Mouse (Mus musculus) lung, embryonic 15.5 days (tissue): Measurements from ENCODE around the gene Kif7. TPM values are rescaled to one million over a fixed set of nuclear protein-coding genes. Genes with fewer than 3 reads are reported as not detected.
A peak's percentile ranks its signal among the peaks of the same experiment; 100 is the strongest.

Source experiments
- ATAC-seq: fragments of 200-750 bp; cut with Nextera tagmentation; 2 replicates; pipeline ENCODE4 v1.8.0; 2017; ENCODE audit warnings: moderate number of reproducible peaks, borderline replicate concordance; ENCODE audit not compliant: low FRiP score, low TSS enrichment; ENCODE audit errors: extremely low read depth
- H3K27ac ChIP-seq: fragments of 300-500 bp; sonication (generic); 2 replicates; pipeline ENCODE4 v1.5.1; 2015; ENCODE audit warnings: moderate library complexity, mild to moderate bottlenecking, inconsistent platforms
- H3K27me3 ChIP-seq: fragments of 300-500 bp; sonication (generic); 2 replicates; pipeline ENCODE4 v1.6.1; 2015; ENCODE audit warnings: inconsistent platforms
- H3K36me3 ChIP-seq: fragments of 300-500 bp; sonication (generic); 2 replicates; pipeline ENCODE4 v1.6.1; 2015; ENCODE audit warnings: inconsistent platforms
- H3K4me1 ChIP-seq: fragments of 300-500 bp; sonication (generic); 2 replicates; pipeline ENCODE4 v1.6.1; 2015; ENCODE audit warnings: inconsistent platforms
- H3K4me2 ChIP-seq: fragments of 300-500 bp; sonication (generic); 2 replicates; pipeline ENCODE4 v1.6.1; 2015; ENCODE audit warnings: inconsistent platforms, mild to moderate bottlenecking, moderate library complexity
- H3K4me3 ChIP-seq: fragments of 300-500 bp; sonication (generic); 2 replicates; pipeline ENCODE4 v1.5.1; 2015; ENCODE audit warnings: mild to moderate bottlenecking, inconsistent platforms
- H3K9ac ChIP-seq: fragments of 300-500 bp; sonication (generic); 2 replicates; pipeline ENCODE4 v1.6.1; 2015; ENCODE audit warnings: inconsistent platforms
- H3K9me3 ChIP-seq: fragments of 300-500 bp; sonication (generic); 2 replicates; pipeline ENCODE4 v1.6.1; 2016; ENCODE audit warnings: inconsistent platforms
- WGBS: fragments of 180-500 bp; shearing (Covaris S2); methylation state at CpG from one replicate; pipeline ENCODE4 v1.1.7; 2015; 5-methylcytosine and 5-hydroxymethylcytosine counted together
- polyA plus RNA-seq: library from polyadenylated mRNA; unstranded; fragments of >200 nt; fragmentation: Nextera tagmentation; extraction: Ambion mirVana; gene quantifications from 2 replicates; pipeline ENCODE4 v1.2.1, GENCODE M21; 2015

Kif7 gene
- polyA plus RNA-seq, 1 experiment from 2014 or later, result 5.0 TPM

GRCm38 (mm10) chr7:79659578-79660290, 55.8 kb downstream of the Kif7 start, which contains the start of gene Ticrr:
Gene Ticrr, plus strand, starts transcription at chr7:79660196.
- Histone ChIP-seq H3K4me2 (peak within 1 kb of the TSS; percentile 91), H3K9me3 (no peaks in the 10 kb centered on the region), H3K27ac (0 out of 2 replicates have a peak within 1 kb of the TSS, but pooled peaks have one; percentile 66), H3K9ac (peak within 1 kb of the TSS; percentile 98), H3K4me3 (peak within 1 kb of the TSS; percentile 96), H3K36me3 (no peaks in the 10 kb centered on the region), H3K27me3 (no peaks in the 10 kb centered on the region), H3K4me1 (peaks cover 32% of the 10 kb centered on the region)
- peak; percentile 99 for ATAC-seq
- under 1% methylated on average over 39 of the region's 39 CpGs for WGBS

GRCm38 (mm10) chr7:79654586-79654985, 60.9 kb downstream of the Kif7 start:
- no peak overlapping the region for H3K27ac ChIP-seq
- peaks cover 7% of the 10 kb centered on the region; the same call in 1 of the 2 replicates for H3K4me1 ChIP-seq
- H3K27me3 ChIP-seq, result no peaks in the 10 kb centered on the region
- H3K4me3 ChIP-seq, result no peak overlapping the region
- WGBS, result 32% methylated on average over 1 of the region's 1 CpGs
- no peak overlapping the region for H3K9ac ChIP-seq
- H3K36me3 ChIP-seq, result no peaks in the 10 kb centered on the region
- no peak for ATAC-seq
- no peaks in the 10 kb centered on the region for H3K9me3 ChIP-seq
- H3K4me2 ChIP-seq, result no peak overlapping the region

- ATAC-seq, result no peak
- Histone ChIP-seq H3K9me3 (no peaks in the 10 kb centered on the region), H3K4me2 (no peak overlapping the region), H3K4me3 (no peak overlapping the region), H3K4me1 (peaks cover 5% of the 10 kb centered on the region; the same call in 1 of the 2 replicates), H3K27ac (no peak overlapping the region), H3K36me3 (no peaks in the 10 kb centered on the region), H3K9ac (no peak overlapping the region), H3K27me3 (no peaks in the 10 kb centered on the region)
- 82% methylated on average over 1 of the region's 1 CpGs for WGBS
Measured at GRCm38 (mm10) chr7:79654185-79654584, 61.3 kb downstream of the Kif7 start.

GRCm38 (mm10) chr7:79649005-79649404, 66.5 kb downstream of the Kif7 start:
- Histone ChIP-seq H3K4me3 (no peak overlapping the region), H3K4me1 (no peaks in the 10 kb centered on the region), H3K9me3 (no peaks in the 10 kb centered on the region), H3K27me3 (no peaks in the 10 kb centered on the region), H3K4me2 (no peak overlapping the region), H3K9ac (no peak overlapping the region), H3K27ac (no peak overlapping the region), H3K36me3 (no peaks in the 10 kb centered on the region)
- WGBS, result 9% methylated on average over 3 of the region's 3 CpGs
- no peak for ATAC-seq

Other genes with a start within 250 kb of the Kif7 start
- gene Polg, start 249.4 kb downstream of the Kif7 start, polyA plus RNA-seq, result 44.6 and 47.2 TPM in 2 replicates
- gene Rhcg, start 98.1 kb downstream of the Kif7 start, polyA plus RNA-seq, result 0.17 TPM in 1 of 2 replicates, not detected in the other
- gene Ticrr, start 55.5 kb downstream of the Kif7 start, polyA plus RNA-seq, result 11.5 and 12.6 TPM in 2 replicates
- gene Plin1, start 17.2 kb upstream of the Kif7 start, polyA plus RNA-seq, result not detected in 2 replicates
- 10.2 and 12.1 TPM in 2 replicates for gene Pex11a, start 27.4 kb upstream of the Kif7 start, polyA plus RNA-seq
- 0.78 and 0.86 TPM in 2 replicates for gene Wdr93, start 27.4 kb upstream of the Kif7 start, polyA plus RNA-seq
- not detected in 2 replicates for gene Mesp1, start 78.1 kb upstream of the Kif7 start, polyA plus RNA-seq
- gene Mesp2, start 95.0 kb upstream of the Kif7 start, polyA plus RNA-seq, result 0.48 and 0.56 TPM in 2 replicates
- gene Anpep, start 145.3 kb upstream of the Kif7 start, polyA plus RNA-seq, result 3.0 and 5.4 TPM in 2 replicates
- gene Ap3s2, start 204.9 kb upstream of the Kif7 start, polyA plus RNA-seq, result 27.8 TPM in 2 replicates
- gene Arpin, start 219.6 kb upstream of the Kif7 start, polyA plus RNA-seq, result 30.1 and 30.5 TPM in 2 replicates